Mouse (Mus musculus) myocyte (in vitro differentiated cells): ENCODE data around the gene Rbm33.

Experiments used
- CEBPB ChIP-seq: IDR thresholded peaks from 2 replicates; pipeline ENCODE4 v1.6.1; 2011; ENCODE audit warnings: mild to moderate bottlenecking, moderate library complexity; ENCODE audit not compliant: poor library complexity, insufficient read depth, severe bottlenecking
- E2F4 ChIP-seq: IDR thresholded peaks from one replicate; pipeline ENCODE4 v1.6.1; 2011; ENCODE audit warnings: mild to moderate bottlenecking, control low read depth, moderate library complexity; ENCODE audit not compliant: insufficient read depth
- MAX ChIP-seq: IDR thresholded peaks from one replicate; pipeline ENCODE4 v1.6.1; 2011; ENCODE audit warnings: low read depth, mild to moderate bottlenecking, control low read depth
- MYOD1 ChIP-seq, 3 experiments: IDR thresholded peaks; one replicate each; pipeline ENCODE4 v1.6.1; 2011; ENCODE audit warnings: control low read depth in 2 of 3, low read depth in 2 of 3, mild to moderate bottlenecking in 2 of 3, moderate library complexity in 1 of 3; ENCODE audit not compliant: insufficient read length in 2 of 3, control insufficient read depth in 1 of 3
- MYOG ChIP-seq, 3 experiments: IDR thresholded peaks; one replicate each; pipeline ENCODE4 v1.6.1; 2011; ENCODE audit warnings: control low read depth in 2 of 3, low read depth in 2 of 3, mild to moderate bottlenecking in 2 of 3; ENCODE audit not compliant: insufficient read length in 2 of 3, control insufficient read depth in 1 of 3, insufficient read depth in 1 of 3
- POLR2A ChIP-seq: IDR thresholded peaks from one replicate; pipeline ENCODE4 v1.6.1; 2011; ENCODE audit warnings: low read depth, mild to moderate bottlenecking, control low read depth, moderate library complexity; ENCODE audit not compliant: insufficient read length
- POLR2AphosphoS2 ChIP-seq: IDR thresholded peaks from one replicate; pipeline ENCODE4 v1.6.1; 2011; ENCODE audit warnings: low read depth, control low read depth; ENCODE audit not compliant: insufficient read length
- SRF ChIP-seq: IDR thresholded peaks from one replicate; pipeline ENCODE4 v1.6.1; 2011; ENCODE audit warnings: low read depth; ENCODE audit not compliant: control insufficient read depth, insufficient read length
- TCF12 ChIP-seq: IDR thresholded peaks from one replicate; pipeline ENCODE4 v1.6.1; 2011; ENCODE audit warnings: mild to moderate bottlenecking, control low read depth; ENCODE audit not compliant: poor library complexity, insufficient read depth, severe bottlenecking
- TCF3 ChIP-seq: IDR thresholded peaks from one replicate; pipeline ENCODE4 v1.6.1; 2011; ENCODE audit warnings: low read depth, control low read depth; ENCODE audit not compliant: insufficient read length
- USF1 ChIP-seq: IDR thresholded peaks from one replicate; pipeline ENCODE4 v1.6.1; 2011; ENCODE audit warnings: low read depth, mild to moderate bottlenecking, control low read depth, moderate library complexity

- TF ChIP-seq POLR2A: no peak
- TF ChIP-seq MYOD1 (IDR thresholded peaks at IDR 0.05; ENCODE audit: control insufficient read depth in 1 of 3, insufficient read length in 2 of 3, low read depth in 2 of 3): no peak
- TF ChIP-seq USF1: no peak
- TF ChIP-seq E2F4: no peak
- TF ChIP-seq POLR2AphosphoS2: no peak
- TF ChIP-seq MYOG (IDR thresholded peaks at IDR 0.05; ENCODE audit: control insufficient read depth in 1 of 3, insufficient read depth in 1 of 3, insufficient read length in 2 of 3, low read depth in 2 of 3): no peak
- TF ChIP-seq TCF12: no peak
- no peak for TF ChIP-seq MAX
- no peak for TF ChIP-seq CEBPB
- no peak for TF ChIP-seq TCF3
- TF ChIP-seq SRF: no peak
Observed at GRCm38 (mm10) chr5:28459456-28460225, 142.7 kb downstream of the Rbm33 start.
